Mouse (Mus musculus) cerebellum, adult 2 months (tissue): ENCODE results near the gene Gm49361.

Experiments
- CTCF ChIP-seq: fragments of 200-500 bp; IDR thresholded peaks from 2 replicates; pipeline ENCODE4 v1.5.1; 2011; ENCODE audit warnings: low read depth, mild to moderate bottlenecking, control low read depth, low read length, moderate library complexity, borderline replicate concordance; ENCODE audit not compliant: insufficient read depth
- POLR2A ChIP-seq: fragments of 200-500 bp; IDR thresholded peaks from 2 replicates; pipeline ENCODE4 v1.6.1; 2011; ENCODE audit warnings: low read length, control low read depth, borderline replicate concordance; ENCODE audit not compliant: insufficient read depth

DNA sequence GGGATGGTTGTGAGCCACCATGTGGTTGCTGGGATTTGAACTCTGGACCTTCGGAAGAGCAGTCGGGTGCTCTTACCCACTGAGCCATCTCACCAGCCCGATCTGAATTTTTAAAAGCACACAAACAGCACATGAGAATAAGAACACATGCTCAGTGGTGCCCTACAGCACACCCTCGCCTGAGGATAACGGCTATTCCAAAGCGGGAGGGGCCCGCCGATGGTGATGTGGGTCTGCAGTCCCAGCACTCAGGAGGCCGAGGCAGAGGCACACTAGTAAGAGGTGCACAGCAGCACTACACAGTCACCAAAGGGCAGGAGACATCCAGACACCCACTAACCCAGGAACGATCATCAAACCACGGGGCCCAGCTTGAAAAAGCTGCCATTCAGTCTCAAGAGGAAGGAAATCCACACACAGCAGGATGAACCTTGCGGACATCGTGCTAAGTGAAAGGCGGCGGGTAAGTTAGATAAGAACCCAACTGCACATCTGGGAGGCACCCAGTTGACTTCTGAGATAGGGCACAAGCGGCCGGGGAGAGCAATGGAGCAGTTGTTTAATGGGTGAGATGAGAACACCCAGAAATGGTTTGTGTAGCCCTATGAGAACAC is 53.3 kb downstream of the Gm49361 start:
- TF ChIP-seq CTCF: no peak
- TF ChIP-seq POLR2A: no peak
